Mouse (Mus musculus): ENCODE results near the gene Adra1b. TPM values are rescaled to one million over a fixed set of nuclear protein-coding genes. Genes with fewer than 3 reads are reported as not detected.
A peak's percentile ranks its signal among the peaks of the same experiment; 100 is the strongest.

The Adra1b gene
- total RNA-seq, 2 experiments from 2014 or later = 41.4 to 49.1 TPM

GRCm38 (mm10) chr11:43826769-43827168, 74.2 kb downstream of the Adra1b start:
- intact Hi-C loops (cut with DNase I) = no loop called here
- DNase-seq = no peak

DNA sequence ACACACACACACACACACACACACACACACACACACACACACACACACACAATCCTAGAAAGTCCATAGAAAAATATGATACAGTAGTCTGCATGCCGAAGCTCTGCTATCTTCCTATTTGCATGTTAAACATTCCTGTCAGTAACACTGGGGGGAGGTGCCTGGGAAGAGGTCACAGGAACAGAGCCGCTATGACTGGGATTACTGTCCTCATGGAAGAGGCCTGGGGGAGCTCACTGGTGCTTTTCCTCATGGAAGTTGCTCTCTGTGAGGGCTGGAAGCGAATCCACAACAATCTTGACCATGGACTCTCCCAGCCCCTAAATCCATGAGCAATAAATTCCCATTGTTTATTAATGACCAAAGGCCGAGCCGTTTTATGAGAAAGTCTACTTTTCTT, 77.7 kb downstream of the Adra1b start:
- DNase-seq = peak; percentile 35 to 39
- intact Hi-C loops (cut with DNase I) = no loop called here

DNA sequence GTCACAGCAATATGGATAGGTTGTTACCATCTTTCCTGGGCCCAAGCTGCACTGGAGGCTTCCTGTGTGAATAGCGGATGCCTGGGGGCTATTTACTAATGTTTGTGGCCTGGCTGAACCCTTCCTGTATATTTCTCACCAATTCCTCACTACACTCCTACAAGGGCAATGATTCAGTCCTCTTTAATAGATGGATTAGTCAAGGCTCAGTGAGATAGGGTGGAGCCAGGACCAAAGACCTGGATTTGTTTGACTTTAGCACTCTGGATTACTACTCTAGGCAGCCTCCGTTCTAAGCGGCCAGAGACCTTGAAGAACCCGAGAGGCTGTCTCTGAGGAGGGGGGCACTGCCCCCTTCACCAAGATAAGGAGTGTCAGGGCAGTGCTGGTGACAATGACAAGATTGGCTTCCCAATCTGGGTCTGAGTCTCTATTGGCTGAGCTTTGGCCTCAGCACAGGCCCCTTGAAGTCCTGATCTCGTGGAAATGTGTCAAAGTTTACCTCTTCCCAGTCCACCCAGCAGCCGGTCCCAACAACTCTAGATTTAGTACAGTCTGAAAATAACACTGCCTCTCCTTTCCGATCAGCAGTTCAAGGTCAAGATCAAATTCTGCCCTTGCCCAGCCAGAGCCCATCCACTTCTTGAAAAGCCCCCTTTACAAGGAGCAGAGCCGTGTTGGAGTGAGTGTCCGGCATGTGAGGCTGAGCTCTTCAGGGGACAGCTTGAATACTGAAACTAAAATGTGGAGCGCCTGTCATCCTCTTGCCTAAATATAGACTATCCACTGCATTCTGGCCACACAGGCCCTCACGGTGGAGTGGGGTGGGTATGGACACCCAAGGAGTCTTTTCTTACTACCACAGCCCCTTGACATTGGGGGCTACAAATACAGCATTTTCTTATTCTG, 80.2 kb downstream of the Adra1b start:
- intact Hi-C loops (cut with DNase I) = no loop called here
- DNase-seq = peak; percentile 54 to 59

DNA sequence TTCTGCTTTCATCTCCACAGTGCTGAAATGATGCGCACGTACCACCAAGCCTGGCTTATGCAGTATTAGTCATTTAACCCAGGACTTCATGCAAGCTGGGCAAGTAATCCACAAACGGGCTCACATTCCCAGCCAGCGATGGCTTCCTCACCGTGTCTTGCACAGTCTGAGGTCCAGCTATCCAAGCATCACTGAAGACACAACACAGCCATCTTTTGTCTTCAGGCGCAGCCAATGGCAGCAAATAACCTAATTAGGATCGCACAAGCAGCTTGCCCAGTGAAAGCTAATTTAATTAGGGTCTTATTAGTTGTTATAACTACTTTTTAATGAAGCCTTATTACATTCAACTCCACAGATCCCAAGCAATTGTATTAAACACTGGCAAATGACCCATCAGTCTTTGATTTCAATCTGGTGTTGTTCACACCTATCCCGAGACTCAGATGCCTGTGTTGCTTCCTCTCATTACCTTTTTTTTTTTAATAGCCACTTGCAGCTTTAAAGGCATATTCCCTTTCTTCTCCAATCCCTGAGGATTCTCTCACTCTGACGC, 83.6 kb downstream of the Adra1b start:
- intact Hi-C loops (cut with DNase I) = no loop called here
- DNase-seq = no peak

- intact Hi-C loops (cut with DNase I) = no loop called here
- no peak for DNase-seq
Observed at GRCm38 (mm10) chr11:43812535-43812934, 88.5 kb downstream of the Adra1b start.

DNA sequence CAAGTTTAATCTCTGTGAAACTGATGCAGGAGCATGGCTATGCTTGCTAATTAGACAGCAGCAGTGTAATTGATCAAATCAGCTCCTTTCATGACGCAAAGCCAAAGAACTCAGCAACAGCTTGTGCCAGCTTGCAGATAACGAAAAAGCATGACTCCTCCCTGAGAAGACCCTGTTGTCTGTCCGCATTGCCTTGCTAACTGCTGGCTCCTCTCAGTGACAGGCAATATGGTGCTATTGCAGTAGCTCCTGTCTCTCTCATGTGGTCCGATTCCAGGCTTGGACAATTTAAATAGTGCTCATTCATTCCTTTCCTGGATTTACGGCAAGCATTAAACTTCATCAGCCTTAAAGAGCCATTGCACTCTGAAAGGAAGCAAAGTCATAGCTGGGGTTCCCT, 93.3 kb downstream of the Adra1b start:
- DNase-seq = no peak
- intact Hi-C loops (cut with DNase I) = no loop called here

DNA sequence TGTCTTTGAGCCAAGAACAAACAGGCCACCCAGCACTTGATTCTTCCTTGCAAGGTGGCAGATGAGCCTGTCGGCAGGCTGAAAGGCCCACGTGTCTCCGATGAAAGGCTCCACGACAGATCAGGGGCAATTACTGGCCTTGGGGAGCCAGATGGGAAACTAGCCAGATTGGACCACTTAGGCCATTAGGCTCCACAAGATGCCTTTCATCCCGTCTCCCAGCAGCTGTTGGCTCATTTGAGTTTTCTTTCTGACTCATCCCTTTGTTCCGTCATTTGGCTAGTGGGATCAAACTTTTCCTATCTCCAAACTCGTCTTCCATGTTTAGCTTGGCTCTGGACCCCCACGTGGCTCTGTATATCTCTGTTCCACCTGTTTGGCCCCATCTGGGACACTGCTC, 105.0 kb downstream of the Adra1b start:
- intact Hi-C loops (cut with DNase I) = no loop called here
- no peak for DNase-seq

GRCm38 (mm10) chr11:43790446-43790845, 110.6 kb downstream of the Adra1b start:
- intact Hi-C loops (cut with DNase I) = no loop called here
- DNase-seq = peak; percentile 59 to 67

DNA sequence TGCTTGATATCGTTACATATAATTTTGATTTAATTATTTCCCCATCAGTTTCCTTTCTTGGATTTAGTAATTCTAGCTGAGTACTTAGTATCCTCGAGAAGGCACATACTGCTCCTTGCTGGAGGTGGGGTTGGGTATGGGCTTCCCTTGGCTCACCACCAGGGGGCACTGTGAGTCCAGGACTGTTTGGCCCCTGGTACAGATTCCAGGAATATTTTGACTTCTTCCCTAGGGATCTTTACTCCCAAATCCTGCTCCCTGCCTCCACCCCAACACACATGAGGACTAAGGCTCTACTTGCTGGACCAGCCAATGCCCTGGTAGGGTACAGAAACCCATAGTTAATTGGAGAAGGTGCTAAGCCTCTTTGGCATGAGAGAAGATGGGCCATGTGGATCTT, 117.2 kb downstream of the Adra1b start:
- intact Hi-C loops (cut with DNase I) = loop anchor here (1.0 to 5.0 kb wide), 2 partner anchors 49 to 548 kb away; no protein-coding TSS in a partner anchor

GRCm38 (mm10) chr11:43783106-43783505, 117.9 kb downstream of the Adra1b start:
- no peak for DNase-seq
- intact Hi-C loops (cut with DNase I) = loop anchor here (1.0 to 5.0 kb wide), 2 partner anchors 49 to 548 kb away; no protein-coding TSS in a partner anchor

More for the DNA sequence above, 117.2 kb downstream of the Adra1b start:
- peak; percentile 78 to 87 for DNase-seq

DNA sequence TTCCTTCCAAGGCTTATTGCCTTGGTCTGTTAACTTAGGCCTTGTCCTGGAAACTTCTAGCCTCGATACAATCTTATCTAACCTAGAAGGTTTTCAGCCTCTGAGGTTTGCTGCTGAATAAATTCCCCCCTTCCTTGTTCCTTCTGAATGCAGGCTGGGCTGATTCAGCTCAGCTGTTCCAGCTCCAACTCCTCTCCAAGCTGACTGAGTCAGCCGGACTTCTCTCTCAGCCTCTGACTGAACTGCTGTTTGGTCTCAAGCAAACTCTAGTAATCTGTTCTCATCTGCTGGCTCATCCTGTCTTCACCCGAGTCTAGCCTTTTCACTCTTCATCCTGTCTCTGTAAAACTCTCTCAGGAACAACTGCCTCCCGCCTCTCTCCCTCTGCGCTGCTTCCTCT, 121.5 kb downstream of the Adra1b start:
- no peak for DNase-seq
- intact Hi-C loops (cut with DNase I) = no loop called here

DNA sequence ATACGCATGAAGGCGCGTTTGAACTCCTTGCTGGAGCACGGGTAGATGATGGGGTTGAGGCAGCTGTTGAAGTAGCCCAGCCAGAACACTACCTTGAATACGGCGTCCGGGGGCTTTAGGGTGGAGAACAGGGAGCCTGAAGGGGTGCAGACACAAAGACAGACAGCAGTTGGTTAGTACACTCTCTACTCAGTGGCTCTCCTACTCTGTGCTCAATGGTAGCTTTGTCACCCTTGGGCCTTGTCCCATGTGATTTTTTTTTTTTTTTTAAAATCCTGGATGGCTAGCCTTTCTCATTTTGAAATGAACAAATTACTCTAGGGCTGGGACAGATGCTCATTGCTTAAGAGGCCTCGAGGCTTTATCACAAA, 124.7 kb downstream of the Adra1b start:
- intact Hi-C loops (cut with DNase I) = no loop called here
- no peak for DNase-seq

DNA sequence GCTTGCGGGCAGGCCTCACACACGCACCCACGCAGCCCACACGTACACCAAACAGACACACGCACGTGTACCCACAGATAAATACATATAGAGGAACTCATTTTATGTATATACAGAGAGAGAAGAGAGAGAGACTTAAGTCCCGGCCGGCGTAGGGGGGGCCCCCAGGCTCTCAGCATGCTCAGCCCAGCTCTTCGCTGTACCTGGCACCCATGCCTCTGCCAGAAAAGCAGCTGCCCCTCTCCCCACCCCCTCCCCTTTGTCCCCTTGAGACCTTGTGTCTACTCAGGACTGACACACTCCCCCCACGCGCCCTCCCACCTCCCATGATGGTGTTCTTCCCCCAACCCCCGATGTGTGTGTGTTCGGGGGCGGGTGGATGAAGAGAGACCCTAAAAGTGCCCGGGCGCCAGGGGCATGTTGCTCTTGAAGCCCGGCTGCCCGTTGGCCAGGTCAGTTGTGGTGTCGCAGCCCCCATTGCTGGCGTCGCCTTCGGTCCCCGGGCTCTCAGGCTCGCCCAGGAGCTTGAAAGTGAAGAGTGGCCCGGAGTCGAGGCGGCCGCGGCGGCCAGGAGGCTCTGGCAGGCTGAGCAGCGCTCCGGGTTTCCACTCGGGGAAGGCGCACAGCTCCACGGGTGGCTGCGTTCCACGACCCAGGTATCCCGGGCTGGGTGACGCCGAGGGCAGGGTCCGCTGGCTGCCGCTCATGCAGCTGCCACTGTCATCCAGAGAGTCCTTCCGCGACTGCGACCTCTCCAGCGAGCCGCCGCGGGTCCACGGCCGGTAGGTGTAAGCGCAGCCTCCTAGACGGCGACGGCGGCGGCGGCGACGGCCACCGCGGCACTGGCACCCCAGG, 125.3 kb downstream of the Adra1b start:
- peak; percentile 30 to 39 for DNase-seq
- intact Hi-C loops (cut with DNase I) = no loop called here

DNA sequence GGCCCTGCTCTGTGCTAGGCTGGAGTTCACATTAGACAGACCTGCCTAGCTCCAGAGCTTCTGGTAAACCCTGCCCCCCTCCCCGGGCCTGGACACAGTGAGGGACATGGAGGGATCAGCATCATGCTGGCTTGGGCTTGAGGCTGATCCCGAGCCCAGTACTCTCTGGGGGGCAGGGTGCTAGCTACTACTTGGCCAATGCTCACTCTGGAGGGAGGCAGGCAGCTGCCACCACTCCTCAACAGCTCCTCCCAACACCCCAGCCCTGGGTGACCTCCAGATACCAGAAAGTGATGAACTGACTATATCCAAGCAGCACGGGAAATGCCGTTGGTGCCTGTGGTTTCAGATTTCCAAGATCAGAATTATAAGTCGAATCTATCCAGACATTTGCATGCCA, 127.3 kb downstream of the Adra1b start:
- DNase-seq = peak; percentile 31 to 33

GRCm38 (mm10) chr11:43770110-43770509, 130.9 kb downstream of the Adra1b start:
- intact Hi-C loops (cut with DNase I) = no loop called here
- DNase-seq = no peak

More for the DNA sequence above, 127.3 kb downstream of the Adra1b start:
- intact Hi-C loops (cut with DNase I) = no loop called here

DNA sequence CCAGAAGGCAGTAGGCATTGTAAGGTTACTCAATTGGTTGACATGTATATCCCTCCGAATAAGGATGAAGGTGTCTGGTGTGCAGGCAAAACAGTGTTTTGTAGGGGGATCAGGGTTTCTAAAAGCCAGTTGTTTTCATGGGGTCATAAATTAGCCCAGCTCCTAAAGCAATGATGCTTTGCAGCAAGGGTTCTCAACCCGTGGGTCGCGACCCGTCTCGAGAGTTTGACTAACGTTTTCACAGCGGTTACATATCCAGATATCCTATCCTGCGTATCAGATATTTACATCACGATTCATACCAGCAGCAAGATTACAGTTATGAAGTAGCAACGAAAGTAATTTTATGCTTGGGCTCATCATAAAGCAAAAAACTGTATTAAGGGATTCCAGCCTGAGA, 133.3 kb downstream of the Adra1b start:
- intact Hi-C loops (cut with DNase I) = loop anchor here (1.0 to 5.0 kb wide), 2 partner anchors 445 to 564 kb away; no protein-coding TSS in a partner anchor
- no peak for DNase-seq

DNA sequence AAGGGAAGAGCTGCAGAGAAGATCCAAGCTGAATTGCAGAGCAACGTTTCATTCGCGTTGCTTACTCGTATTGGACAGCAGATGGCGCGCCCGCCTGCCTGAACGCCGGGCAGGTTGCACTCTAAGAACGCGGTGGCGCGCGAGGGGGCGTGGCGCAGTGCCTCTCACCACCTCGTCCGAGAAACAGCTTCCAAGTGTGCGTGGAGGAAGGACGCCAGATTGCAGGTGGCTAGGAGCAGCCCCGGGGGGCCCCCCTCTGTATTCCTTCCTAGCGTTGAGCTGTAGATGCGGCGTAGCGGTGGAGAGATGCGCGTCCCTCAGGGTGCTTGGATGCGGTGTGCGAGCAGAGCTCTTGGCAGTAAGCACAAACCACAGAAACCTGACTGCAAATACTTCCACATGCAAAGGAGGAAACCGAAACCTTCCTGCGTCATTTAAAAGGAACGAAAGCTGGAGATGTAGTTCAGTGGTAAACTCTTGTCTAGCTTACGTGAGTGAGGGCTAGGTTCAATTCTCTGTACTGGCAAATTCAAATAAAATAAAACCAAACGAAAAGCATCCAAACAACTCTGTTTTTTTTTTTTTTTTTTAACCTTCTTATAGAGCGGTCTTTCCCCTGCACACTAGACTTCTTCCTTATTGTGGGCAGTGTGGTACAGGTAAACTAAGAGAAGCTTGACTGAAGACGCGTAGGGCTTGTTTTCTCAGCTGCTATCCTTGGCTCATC, 133.9 kb downstream of the Adra1b start:
- intact Hi-C loops (cut with DNase I) = loop anchor here (1.0 to 5.0 kb wide), 3 partner anchors 445 to 687 kb away; no protein-coding TSS in a partner anchor
- peak; percentile 81 to 85 for DNase-seq

DNA sequence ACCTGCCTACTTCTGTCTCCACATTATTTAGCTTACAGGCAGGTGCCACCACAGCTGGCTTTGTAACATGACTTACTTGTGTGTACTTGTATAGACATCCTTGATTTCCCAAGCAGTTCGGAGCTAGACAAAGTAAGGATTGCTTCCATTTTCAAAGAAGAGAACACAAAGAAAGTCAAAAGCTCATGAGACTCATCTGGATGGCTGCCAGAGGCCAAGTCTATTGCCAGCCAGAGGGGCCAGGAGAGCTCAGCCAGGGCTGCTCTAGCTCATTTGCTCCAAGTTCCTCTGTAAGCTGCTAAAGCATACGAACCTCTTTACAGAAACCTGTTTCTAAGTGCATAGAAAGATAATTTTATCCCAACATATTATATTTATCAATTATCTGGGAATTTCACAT, 142.6 kb downstream of the Adra1b start:
- intact Hi-C loops (cut with DNase I) = no loop called here
- peak; percentile 17 to 41 for DNase-seq

DNA sequence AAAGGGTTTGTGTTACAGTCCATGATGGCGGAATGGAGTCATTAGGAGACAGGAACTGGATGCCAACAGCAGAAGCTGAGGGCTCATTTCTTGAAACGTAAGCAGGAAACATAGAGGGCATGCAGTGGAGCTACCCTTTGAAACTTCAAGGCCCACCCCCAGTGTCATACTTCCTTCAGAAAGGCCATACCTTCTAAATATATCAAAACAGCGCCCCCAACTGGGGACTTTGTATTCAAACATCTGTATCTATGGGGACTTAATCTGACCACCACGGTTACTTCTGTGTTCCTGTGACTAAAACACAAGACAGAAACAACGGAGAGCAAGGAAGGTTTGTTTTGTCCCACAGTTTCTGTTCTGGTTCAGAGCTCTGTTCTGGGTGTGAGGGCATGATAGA, 145.6 kb downstream of the Adra1b start:
- intact Hi-C loops (cut with DNase I) = no loop called here
- no peak for DNase-seq

DNA sequence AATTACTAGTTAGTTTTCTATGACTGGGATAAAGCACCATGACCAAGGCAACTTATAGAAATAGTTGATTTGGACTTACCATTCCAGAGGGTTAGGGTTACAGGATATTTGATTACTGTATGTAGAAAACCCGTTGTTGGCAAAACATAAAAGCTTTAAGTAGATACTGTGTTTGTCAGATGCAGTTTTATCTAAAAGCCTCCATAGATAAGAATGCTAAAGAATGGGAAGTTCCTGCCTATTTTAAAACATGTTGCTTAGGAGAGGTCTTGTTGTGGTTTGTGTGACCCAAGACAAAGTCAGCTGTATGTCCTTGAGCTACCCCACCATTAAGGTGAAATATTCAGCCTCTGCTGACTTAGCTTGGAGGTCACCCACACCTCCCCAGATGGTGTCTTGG, 146.4 kb downstream of the Adra1b start:
- DNase-seq = no peak
- intact Hi-C loops (cut with DNase I) = no loop called here

Data from heart, postnatal 10 days (tissue).